Mouse (Mus musculus) embryonic facial prominence, embryonic 14.5 days (tissue): ENCODE data around the gene Cmas. TPM values are rescaled to one million over a fixed set of nuclear protein-coding genes. Genes with fewer than 3 reads are reported as not detected.

Source experiments
- ATAC-seq: fragments of 200-750 bp; cut with Nextera tagmentation; 2 replicates; pipeline ENCODE4 v1.8.0; 2017; ENCODE audit warnings: low read depth, moderate number of reproducible peaks, moderate TSS enrichment
- DNase-seq: peaks from one replicate; pipeline ENCODE4 v3.0.0-alpha.2; 2015; ENCODE audit warnings: low spot score
- H3K27ac ChIP-seq: fragments of 300-500 bp; sonication (generic); replicated peaks from 2 replicates; pipeline ENCODE4 v1.5.1; 2014; ENCODE audit warnings: low read depth, mild to moderate bottlenecking, low read length, moderate library complexity
- H3K27me3 ChIP-seq: fragments of 300-500 bp; sonication (generic); replicated peaks from 2 replicates; pipeline ENCODE4 v1.6.1; 2014; ENCODE audit warnings: low read length; ENCODE audit not compliant: control insufficient read depth, insufficient read depth
- H3K36me3 ChIP-seq: fragments of 300-500 bp; sonication (generic); 2 replicates; pipeline ENCODE4 v1.6.1; 2014; ENCODE audit warnings: low read length, mixed read lengths; ENCODE audit not compliant: control insufficient read depth, insufficient read depth
- H3K4me1 ChIP-seq: fragments of 300-500 bp; sonication (generic); 2 replicates; pipeline ENCODE4 v1.6.1; 2014; ENCODE audit warnings: antibody characterized with exemption, low read length; ENCODE audit not compliant: control insufficient read depth, insufficient read depth
- H3K4me2 ChIP-seq: fragments of 300-500 bp; sonication (generic); 2 replicates; pipeline ENCODE4 v1.6.1; 2014; ENCODE audit warnings: low read depth, mild to moderate bottlenecking, low read length, moderate library complexity, mixed read lengths
- H3K4me3 ChIP-seq: fragments of 300-500 bp; sonication (generic); 2 replicates; pipeline ENCODE4 v1.5.1; 2014; ENCODE audit warnings: low read depth, mild to moderate bottlenecking, low read length
- H3K9ac ChIP-seq: fragments of 300-500 bp; sonication (generic); 2 replicates; pipeline ENCODE4 v1.6.1; 2014; ENCODE audit warnings: low read depth, mild to moderate bottlenecking, low read length, moderate library complexity, mixed read lengths
- H3K9me3 ChIP-seq: fragments of 300-500 bp; sonication (generic); 2 replicates; pipeline ENCODE4 v1.6.1; 2016; ENCODE audit warnings: low read length; ENCODE audit not compliant: control insufficient read depth
- WGBS: fragments of 180-500 bp; shearing (Covaris S2); extraction: QIAGEN DNeasy Blood & Tissue Kit; methylation state at CpG from one replicate; pipeline ENCODE4 v1.1.7; 2014; 5-methylcytosine and 5-hydroxymethylcytosine counted together
- polyA plus RNA-seq: library from polyadenylated mRNA; unstranded; fragments of >200 nt; fragmentation: Nextera tagmentation; extraction: Ambion mirVana; gene quantifications from 2 replicates; pipeline ENCODE4 v1.2.1, GENCODE M21; 2014

Cmas gene
- polyA plus RNA-seq, 1 experiment from 2014 or later, result 95.6 TPM

DNA sequence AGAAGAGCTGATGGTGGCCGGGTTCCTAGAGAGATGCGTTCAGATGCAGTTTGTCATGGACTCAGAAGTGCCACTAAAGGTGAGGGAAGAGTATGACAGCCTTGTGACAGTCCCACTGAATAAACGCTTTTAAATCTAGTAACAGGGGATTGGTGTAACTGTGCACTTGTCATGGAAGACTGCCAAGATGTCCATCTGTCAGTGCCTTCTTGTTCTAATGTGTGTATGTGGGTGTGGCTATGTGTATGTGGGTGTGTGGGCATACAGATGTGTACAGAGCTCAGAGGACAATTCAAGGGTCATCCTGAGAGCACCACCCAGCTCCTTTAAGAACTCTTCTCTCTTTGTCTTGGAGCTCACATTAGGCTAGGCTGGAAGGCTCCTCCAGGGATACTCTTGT, 59.0 kb downstream of the Cmas start:
- Histone ChIP-seq H3K4me3 (no peak overlapping the region), H3K4me2 (no peak overlapping the region), H3K36me3 (no peaks in the 10 kb centered on the region), H3K4me1 (no peaks in the 10 kb centered on the region), H3K27ac (no peak overlapping the region), H3K9me3 (no peaks in the 10 kb centered on the region), H3K9ac (no peak overlapping the region), H3K27me3 (no peaks in the 10 kb centered on the region)
- DNase-seq (no peak), ATAC-seq (no peak)
- 69% methylated on average over 3 of the region's 3 CpGs for WGBS

GRCm38 (mm10) chr6:142818306-142818705, 61.8 kb downstream of the Cmas start:
- no peaks in the 10 kb centered on the region for H3K4me1 ChIP-seq
- ATAC-seq (no peak), DNase-seq (no peak)
- no peak overlapping the region for H3K4me3 ChIP-seq
- H3K36me3 ChIP-seq, result no peaks in the 10 kb centered on the region
- H3K9me3 ChIP-seq, result no peaks in the 10 kb centered on the region
- no peak overlapping the region for H3K27ac ChIP-seq
- H3K4me2 ChIP-seq, result no peak overlapping the region
- no peak overlapping the region for H3K9ac ChIP-seq
- H3K27me3 ChIP-seq, result no peaks in the 10 kb centered on the region
- 93% methylated on average over 10 of the region's 10 CpGs for WGBS

- no peak for DNase-seq
- H3K27me3 ChIP-seq, result no peaks in the 10 kb centered on the region
- no peak overlapping the region for H3K27ac ChIP-seq
- WGBS, result 81% methylated on average over 5 of the region's 5 CpGs
- H3K4me1 ChIP-seq, result no peaks in the 10 kb centered on the region
- H3K9me3 ChIP-seq, result no peaks in the 10 kb centered on the region
- H3K9ac ChIP-seq, result no peak overlapping the region
- H3K4me3 ChIP-seq, result no peak overlapping the region
- no peaks in the 10 kb centered on the region for H3K36me3 ChIP-seq
- H3K4me2 ChIP-seq, result no peak overlapping the region
- no peak for ATAC-seq
Observed at GRCm38 (mm10) chr6:142823008-142823787, 66.7 kb downstream of the Cmas start.

Other genes with a start within 250 kb of the Cmas start
- gene Ldhb, start 248.7 kb upstream of the Cmas start, polyA plus RNA-seq, result 218 and 247 TPM in 2 replicates
- gene Kcnj8, start 185.1 kb upstream of the Cmas start, polyA plus RNA-seq, result 16.8 and 21.0 TPM in 2 replicates
- 7.7 and 7.9 TPM in 2 replicates for gene Abcc9, start 54.4 kb upstream of the Cmas start, polyA plus RNA-seq
- not detected in 2 replicates for gene Sult6b2, start 47.8 kb downstream of the Cmas start, polyA plus RNA-seq
- gene St8sia1, start 207.8 kb downstream of the Cmas start, polyA plus RNA-seq, result 1.1 and 1.8 TPM in 2 replicates